Comparison of ENCODE assay signal across 13 mouse cellular contexts in genomic region chr15:101371141-101371985, GRCm38 (mm10). TPM values are rescaled to one million over a fixed set of nuclear protein-coding genes. Genes with fewer than 3 reads are reported as not detected.
DNase-seq lines count a peak whose midpoint lies in the region; ATAC-seq and TF ChIP-seq lines count a peak whose summit lies in the region.
"Had no signal": no experiment of that assay in that cellular context is flagged by ENCODE, and none has a peak within 500 bp of the region (broad histone marks: within the 10 kb centered on the region; RNA-seq: fewer than 3 reads in every experiment).

No protein-coding gene starts in this region.

- peak overlapping the region; percentile 62; the same call in 1 of the 2 replicates for H3K27ac ChIP-seq in heart, embryonic 11.5 days (ENCODE audit: low read depth, low read length)
- H3K27ac ChIP-seq in kidney, embryonic 15.5 days: peak overlapping the region; percentile 34; the same call in 1 of the 2 replicates
- no peak overlapping the region for H3K27ac ChIP-seq in midbrain, embryonic 10.5 days (replicated peaks)
- no peak overlapping the region for H3K27ac ChIP-seq in left cerebral cortex, adult 2 months
- H3K27ac ChIP-seq: forebrain, embryonic 10.5 days; liver, embryonic 14.5 days had no signal

- no peak for DNase-seq in heart, adult 8-10 months (ENCODE audit: low spot score)
- peak; percentile 18 for DNase-seq in 3T3-L1 (ENCODE audit: low read depth, low spot score)
- peak; percentile 80 for DNase-seq in lung, postnatal 25 days (ENCODE audit: low spot score)
- DNase-seq in layer of hippocampus, postnatal 10 days (ENCODE audit: low spot score in 2 of 2): no peak
- no peak for DNase-seq in midbrain, embryonic 10.5 days (ENCODE audit: low spot score)
- DNase-seq in left cerebral cortex, adult 2 months (ENCODE audit: extremely low spot score in 1 of 2, low spot score in 2 of 2): no peak

- peaks cover 4% of the 10 kb centered on the region for H3K27me3 ChIP-seq in heart, embryonic 11.5 days (ENCODE audit: control insufficient read depth, insufficient read depth, low read length)
- 0 out of 2 replicates have a peak, but pooled peaks cover 8% of the 10 kb centered on the region for H3K27me3 ChIP-seq in kidney, embryonic 15.5 days
- H3K27me3 ChIP-seq in midbrain, embryonic 10.5 days (ENCODE audit: low read depth, poor library complexity, severe bottlenecking): 0 out of 2 replicates have a peak, but pooled peaks cover 4% of the 10 kb centered on the region

- H3K4me3 ChIP-seq in heart, embryonic 11.5 days (ENCODE audit: low read depth, low read length): no peak overlapping the region
- no peak overlapping the region for H3K4me3 ChIP-seq in kidney, embryonic 15.5 days (replicated peaks)
- H3K4me3 ChIP-seq in midbrain, embryonic 10.5 days: no peak overlapping the region
- no peak overlapping the region for H3K4me3 ChIP-seq in left cerebral cortex, adult 2 months
- H3K4me3 ChIP-seq: forebrain, embryonic 10.5 days had no signal

- no peak overlapping the region for H3K4me2 ChIP-seq in heart, embryonic 11.5 days
- H3K4me2 ChIP-seq in kidney, embryonic 15.5 days: no peak overlapping the region

- no peak for TF ChIP-seq CTCF in left cerebral cortex, adult 2 months (IDR thresholded peaks at IDR 0.05)

- H3K9me3 ChIP-seq in heart, embryonic 11.5 days (replicated peaks; ENCODE audit: control insufficient read depth, low read length): no peaks in the 10 kb centered on the region
- H3K9me3 ChIP-seq in kidney, embryonic 15.5 days (replicated peaks): no peaks in the 10 kb centered on the region
- H3K9me3 ChIP-seq in midbrain, embryonic 10.5 days (replicated peaks): no peaks in the 10 kb centered on the region
- H3K9me3 ChIP-seq: forebrain, embryonic 10.5 days had no signal

- ATAC-seq in heart, embryonic 11.5 days (replicated peaks; ENCODE audit: insufficient number of reproducible peaks, low FRiP score, low TSS enrichment): no peak
- no peak for ATAC-seq in kidney, embryonic 15.5 days (replicated peaks; ENCODE audit: low FRiP score)
- ATAC-seq: inflammation-experienced regulatory T-cells, adult 6 months had no signal

- H3K4me1 ChIP-seq in heart, embryonic 11.5 days (ENCODE audit: control insufficient read depth, insufficient read depth, low read length): peaks cover 46% of the 10 kb centered on the region
- peaks cover 70% of the 10 kb centered on the region for H3K4me1 ChIP-seq in kidney, embryonic 15.5 days
- peaks cover 28% of the 10 kb centered on the region for H3K4me1 ChIP-seq in midbrain, embryonic 10.5 days

- H3K9ac ChIP-seq in heart, embryonic 11.5 days (ENCODE audit: low read depth, low read length): no peak overlapping the region
- H3K9ac ChIP-seq in kidney, embryonic 15.5 days: no peak overlapping the region
- H3K9ac ChIP-seq: liver, embryonic 14.5 days had no signal

- 74% methylated on average over 15 of the region's 15 CpGs for WGBS in heart, embryonic 11.5 days (ENCODE audit: insufficient replicate concordance)
- WGBS in kidney, embryonic 15.5 days: 70% methylated on average over 15 of the region's 15 CpGs
- 73% methylated on average over 15 of the region's 15 CpGs for WGBS in midbrain, embryonic 10.5 days

- intact Hi-C loops in left cerebral cortex, adult 2 months (cut with DNase I): no loop called here

- H3K36me3 ChIP-seq in heart, embryonic 11.5 days (ENCODE audit: control insufficient read depth, insufficient read depth, low read length): no peaks in the 10 kb centered on the region
- H3K36me3 ChIP-seq in kidney, embryonic 15.5 days: no peaks in the 10 kb centered on the region
- H3K36me3 ChIP-seq in midbrain, embryonic 10.5 days: no peaks in the 10 kb centered on the region
- H3K36me3 ChIP-seq: forebrain, embryonic 10.5 days had no signal

RNA-seq across cellular contexts. Expression of gene Krt80, which starts 1.4 kb away (rescaled TPM):
- 2.5 and 2.8 TPM in 2 replicates for polyA plus RNA-seq in heart, embryonic 11.5 days (2014; fragmentation: Nextera tagmentation; extraction: Ambion mirVana)
- total RNA-seq in heart, adult 8-10 months (2022): 1 to 10 TPM; 1.5 to 4.7 (median 2.4) TPM
- polyA plus RNA-seq in kidney, embryonic 15.5 days (2015; fragmentation: Nextera tagmentation; extraction: Ambion mirVana): 1.6 and 2.3 TPM in 2 replicates
- under 1 TPM in 1 of 2 experiments, not detected in 1; 0.23 TPM for total RNA-seq in layer of hippocampus, postnatal 10 days (2021)
- polyA plus RNA-seq in midbrain, embryonic 10.5 days (2016; fragmentation: Nextera tagmentation; extraction: Ambion mirVana): 0.06 TPM in 1 of 2 replicates, not detected in the other
- 1 to 10 TPM; 2.9 to 3.9 TPM for total RNA-seq in left cerebral cortex, adult 2 months (2021)

RNA-seq across cellular contexts. Expression of gene Krt7, which starts 39.5 kb away (rescaled TPM):
- polyA plus RNA-seq in heart, embryonic 11.5 days (2014; fragmentation: Nextera tagmentation; extraction: Ambion mirVana): 23.8 and 25.8 TPM in 2 replicates
- 1 to 10 TPM; 1.4 to 3.6 (median 2.7) TPM for total RNA-seq in heart, adult 8-10 months (2022)
- polyA plus RNA-seq in kidney, embryonic 15.5 days (2015; fragmentation: Nextera tagmentation; extraction: Ambion mirVana): 69.4 and 73.4 TPM in 2 replicates
- not detected for total RNA-seq in layer of hippocampus, postnatal 10 days (2021)
- polyA plus RNA-seq in midbrain, embryonic 10.5 days (2016; fragmentation: Nextera tagmentation; extraction: Ambion mirVana): 9.7 and 11.4 TPM in 2 replicates
- under 1 TPM; 0.09 to 0.48 TPM for total RNA-seq in left cerebral cortex, adult 2 months (2021)
- total RNA-seq: gastrocnemius, adult 8-10 months; layer of hippocampus, postnatal 25 days had no signal

Comparison
In these comparisons a context has a peak if more than half of its experiments do, and no peak if none do; other contexts are left out.
1. H3K27ac ChIP-seq: peak in heart, embryonic 11.5 days (single experiment) and kidney, embryonic 15.5 days (single experiment); none in midbrain, embryonic 10.5 days (single experiment) and left cerebral cortex, adult 2 months (single experiment).
2. DNase-seq: peak in 3T3-L1 (single experiment) and lung, postnatal 25 days (single experiment); none in heart, adult 8-10 months (single experiment), layer of hippocampus, postnatal 10 days (0 of 2), midbrain, embryonic 10.5 days (single experiment) and left cerebral cortex, adult 2 months (0 of 2).